Mouse (Mus musculus): ENCODE data around the gene Txndc11. TPM values are rescaled to one million over a fixed set of nuclear protein-coding genes. Genes with fewer than 3 reads are reported as not detected.
A peak's percentile ranks its signal among the peaks of the same experiment; 100 is the strongest.
"Not testable (repeated sequence)": the region's sequence is repeated elsewhere in the genome, so short reads cannot be mapped to it uniquely, and the experiment has no call there.

Txndc11 gene
- polyA plus RNA-seq, 1 experiment from 2014 or later = 40.8 TPM

GRCm38 (mm10) chr16:11143706-11144483 is 9.4 kb upstream of the Txndc11 start:
- peaks cover 81% of the 10 kb centered on the region for H3K36me3 ChIP-seq
- H3K27me3 ChIP-seq (ENCODE audit: insufficient read depth, poor library complexity, severe bottlenecking); H3K9me3 ChIP-seq; H3K4me1 ChIP-seq; H3K4me3 ChIP-seq; DNase-seq (ENCODE audit: low spot score); H3K27ac ChIP-seq: not testable (repeated sequence)
- 18% methylated on average over 56 of the region's 56 CpGs for WGBS

DNA sequence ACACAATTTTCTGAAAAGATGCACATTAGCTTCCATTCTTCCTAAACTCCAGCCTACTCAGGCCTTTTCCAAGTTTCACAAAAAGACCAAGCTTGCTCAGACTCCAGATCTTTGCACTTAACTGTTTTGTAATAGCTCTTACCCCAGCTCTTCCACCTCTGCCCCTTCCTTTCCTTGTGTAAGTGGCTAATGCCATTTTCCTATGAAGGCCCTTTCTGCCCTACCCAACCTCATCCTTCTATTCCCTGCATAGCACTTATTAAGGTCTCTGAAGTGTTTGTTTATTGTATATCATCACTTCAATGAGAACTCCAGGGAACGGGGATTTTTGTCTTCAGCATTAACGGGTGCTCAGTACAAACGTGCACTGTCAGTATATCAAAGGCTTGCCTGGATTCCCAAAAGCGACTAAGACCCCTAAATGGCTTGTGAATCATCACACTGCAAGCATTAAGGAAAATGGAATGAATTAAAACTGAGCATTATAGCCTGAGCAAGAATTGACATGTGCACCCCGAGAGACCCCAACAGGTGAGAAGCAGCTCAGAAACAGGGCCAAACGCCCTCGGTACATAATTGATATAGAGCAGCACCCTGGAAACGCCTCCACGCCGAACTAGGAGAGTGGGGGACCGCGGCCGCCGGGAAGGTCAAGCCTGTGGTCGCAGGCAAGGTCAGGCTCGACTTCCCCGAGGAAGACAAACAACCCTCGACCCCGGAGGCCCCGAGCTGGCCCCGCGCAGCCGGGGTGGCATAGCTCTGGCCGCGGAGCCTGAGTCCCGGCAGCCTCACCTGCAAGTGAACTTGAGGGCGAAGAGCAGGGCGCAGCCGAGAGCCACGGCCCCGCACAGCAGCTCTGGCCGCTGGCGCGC is 738 bp downstream of the Txndc11 start:
- peak; percentile 87 for DNase-seq (ENCODE audit: low spot score)
- peak overlapping the region; percentile 99 for H3K27ac ChIP-seq
- WGBS = under 1% methylated on average over 34 of the region's 34 CpGs
- H3K9me3 ChIP-seq = no peaks in the 10 kb centered on the region
- H3K4me1 ChIP-seq = peaks cover 21% of the 10 kb centered on the region
- H3K36me3 ChIP-seq = peaks cover 20% of the 10 kb centered on the region
- peak overlapping the region; percentile 95 for H3K4me3 ChIP-seq
- H3K27me3 ChIP-seq (ENCODE audit: insufficient read depth, poor library complexity, severe bottlenecking) = no peaks in the 10 kb centered on the region

DNA sequence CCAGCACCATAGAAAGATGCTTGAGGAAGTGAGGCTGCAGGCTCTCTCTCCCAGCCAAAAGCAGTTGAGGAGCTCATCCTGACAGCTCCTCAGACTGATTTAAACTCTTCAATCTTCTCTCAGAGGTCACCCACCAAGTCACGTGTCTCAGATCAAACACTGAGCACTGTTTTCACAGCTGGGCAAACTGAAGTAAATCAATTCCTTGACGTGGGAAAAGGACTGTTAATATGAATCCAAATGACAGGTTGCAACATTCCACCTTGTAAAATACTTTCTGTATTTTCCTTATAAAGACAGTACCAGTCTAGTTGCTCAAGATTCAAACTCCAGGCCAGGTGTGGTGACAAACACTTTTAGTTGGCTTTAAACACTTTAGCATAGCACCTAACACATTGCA is 1.6 kb downstream of the Txndc11 start:
- H3K36me3 ChIP-seq = peaks cover 20% of the 10 kb centered on the region
- H3K4me3 ChIP-seq = peak overlapping the region; percentile 95
- no peaks in the 10 kb centered on the region for H3K27me3 ChIP-seq (ENCODE audit: insufficient read depth, poor library complexity, severe bottlenecking)
- H3K27ac ChIP-seq = no peak overlapping the region
- H3K4me1 ChIP-seq = peaks cover 21% of the 10 kb centered on the region
- H3K9me3 ChIP-seq = no peaks in the 10 kb centered on the region
- no peak for DNase-seq (ENCODE audit: low spot score)
- 17% methylated on average over 2 of the region's 2 CpGs for WGBS

- Histone ChIP-seq H3K4me3 (no peak overlapping the region), H3K36me3 (peaks cover 47% of the 10 kb centered on the region), H3K9me3 (no peaks in the 10 kb centered on the region), H3K4me1 (peaks cover 14% of the 10 kb centered on the region), H3K27me3 (ENCODE audit: insufficient read depth, poor library complexity, severe bottlenecking) (no peaks in the 10 kb centered on the region), H3K27ac (no peak overlapping the region)
- 89% methylated on average over 11 of the region's 11 CpGs for WGBS
- DNase-seq (ENCODE audit: low spot score) = no peak
Observed at GRCm38 (mm10) chr16:11128301-11128700, 6.1 kb downstream of the Txndc11 start.

GRCm38 (mm10) chr16:11125371-11125770 is 9.1 kb downstream of the Txndc11 start:
- DNase-seq (ENCODE audit: low spot score) = no peak
- Histone ChIP-seq H3K4me1 (no peaks in the 10 kb centered on the region), H3K27me3 (ENCODE audit: insufficient read depth, poor library complexity, severe bottlenecking) (no peaks in the 10 kb centered on the region), H3K9me3 (no peaks in the 10 kb centered on the region), H3K36me3 (peaks cover 74% of the 10 kb centered on the region), H3K4me3 (no peak overlapping the region), H3K27ac (no peak overlapping the region)
- 91% methylated on average over 2 of the region's 2 CpGs for WGBS

GRCm38 (mm10) chr16:11124110-11124509 is 10.3 kb downstream of the Txndc11 start:
- Histone ChIP-seq H3K27ac (no peak overlapping the region), H3K4me1 (no peaks in the 10 kb centered on the region), H3K4me3 (no peak overlapping the region), H3K27me3 (ENCODE audit: insufficient read depth, poor library complexity, severe bottlenecking) (no peaks in the 10 kb centered on the region), H3K9me3 (no peaks in the 10 kb centered on the region), H3K36me3 (peaks cover 86% of the 10 kb centered on the region)
- WGBS = 97% methylated on average over 1 of the region's 1 CpGs
- DNase-seq (ENCODE audit: low spot score) = no peak

DNA sequence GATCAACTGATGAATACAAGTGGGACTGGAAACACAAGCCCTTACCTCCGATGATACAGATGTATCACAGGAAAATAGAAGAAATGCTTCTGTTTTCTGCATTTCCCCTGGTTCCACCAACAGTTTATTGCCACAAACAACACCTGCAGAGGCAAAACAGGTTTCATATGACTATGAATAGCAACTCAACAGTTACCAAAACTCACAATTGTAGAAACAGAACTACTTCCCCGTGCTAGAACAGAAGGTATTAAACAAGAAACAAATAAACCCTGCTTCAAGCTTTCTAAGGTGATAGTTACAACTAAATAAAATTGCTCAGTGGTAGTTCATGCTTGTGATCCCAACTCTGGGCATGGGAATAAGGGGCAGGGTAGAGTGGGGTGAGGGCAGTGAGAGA is 11.8 kb downstream of the Txndc11 start:
- WGBS = 92% methylated on average over 2 of the region's 2 CpGs
- H3K4me1 ChIP-seq = no peaks in the 10 kb centered on the region
- H3K27ac ChIP-seq = no peak overlapping the region
- H3K4me3 ChIP-seq = no peak overlapping the region
- H3K9me3 ChIP-seq = no peaks in the 10 kb centered on the region
- H3K27me3 ChIP-seq (ENCODE audit: insufficient read depth, poor library complexity, severe bottlenecking) = no peaks in the 10 kb centered on the region
- no peak for DNase-seq (ENCODE audit: low spot score)
- H3K36me3 ChIP-seq = peaks cover 80% of the 10 kb centered on the region

- no peaks in the 10 kb centered on the region for H3K9me3 ChIP-seq
- WGBS = 78% methylated on average over 4 of the region's 4 CpGs
- H3K27me3 ChIP-seq (ENCODE audit: insufficient read depth, poor library complexity, severe bottlenecking) = no peaks in the 10 kb centered on the region
- H3K4me3 ChIP-seq = no peak overlapping the region
- DNase-seq (ENCODE audit: low spot score) = no peak
- H3K4me1 ChIP-seq = no peaks in the 10 kb centered on the region
- no peak overlapping the region for H3K27ac ChIP-seq
- H3K36me3 ChIP-seq = peaks cover 51% of the 10 kb centered on the region
Observed at GRCm38 (mm10) chr16:11109198-11109740, 25.2 kb downstream of the Txndc11 start.

GRCm38 (mm10) chr16:11104905-11105304 is 29.5 kb downstream of the Txndc11 start:
- H3K27me3 ChIP-seq (ENCODE audit: insufficient read depth, poor library complexity, severe bottlenecking) = no peaks in the 10 kb centered on the region
- no peak overlapping the region for H3K27ac ChIP-seq
- peaks cover 56% of the 10 kb centered on the region for H3K36me3 ChIP-seq
- H3K4me1 ChIP-seq = no peaks in the 10 kb centered on the region
- H3K4me3 ChIP-seq = no peak overlapping the region
- no peaks in the 10 kb centered on the region for H3K9me3 ChIP-seq
- no peak for DNase-seq (ENCODE audit: low spot score)
- 89% methylated on average over 1 of the region's 1 CpGs for WGBS

GRCm38 (mm10) chr16:11097301-11097700 is 37.1 kb downstream of the Txndc11 start:
- peaks cover 25% of the 10 kb centered on the region for H3K36me3 ChIP-seq
- 94% methylated on average over 3 of the region's 3 CpGs for WGBS
- H3K9me3 ChIP-seq = no peaks in the 10 kb centered on the region
- H3K27ac ChIP-seq = no peak overlapping the region
- H3K4me3 ChIP-seq = no peak overlapping the region
- H3K27me3 ChIP-seq (ENCODE audit: insufficient read depth, poor library complexity, severe bottlenecking) = no peaks in the 10 kb centered on the region
- peaks cover 15% of the 10 kb centered on the region for H3K4me1 ChIP-seq
- no peak for DNase-seq (ENCODE audit: low spot score)

- DNase-seq (ENCODE audit: low spot score) = no peak
- no peaks in the 10 kb centered on the region for H3K27me3 ChIP-seq (ENCODE audit: insufficient read depth, poor library complexity, severe bottlenecking)
- H3K36me3 ChIP-seq = peaks cover 44% of the 10 kb centered on the region
- no peak overlapping the region for H3K4me3 ChIP-seq
- H3K4me1 ChIP-seq = peaks cover 15% of the 10 kb centered on the region
- H3K27ac ChIP-seq = no peak overlapping the region
- H3K9me3 ChIP-seq = no peaks in the 10 kb centered on the region
- WGBS = 84% methylated on average over 13 of the region's 13 CpGs
Observed at GRCm38 (mm10) chr16:11093717-11094386, 40.6 kb downstream of the Txndc11 start.

DNA sequence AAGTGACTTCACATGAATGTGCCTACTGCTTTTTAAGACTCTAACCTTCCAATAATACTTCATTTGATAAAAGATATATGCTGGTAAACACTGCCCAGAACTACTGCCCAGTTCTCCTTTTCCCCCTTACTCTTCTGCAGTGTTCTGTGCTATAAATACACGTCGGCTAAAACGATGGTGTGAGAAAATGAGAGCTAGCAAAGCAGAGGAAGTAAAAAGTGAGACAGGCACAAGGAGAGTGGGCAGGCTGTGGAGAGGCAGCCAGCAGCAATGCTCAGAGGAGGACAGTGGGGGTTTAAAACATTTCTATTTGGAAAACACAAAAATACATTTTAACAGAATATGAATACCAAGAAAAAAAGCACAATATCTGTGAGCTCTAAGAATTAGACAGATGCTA is 41.9 kb downstream of the Txndc11 start:
- Histone ChIP-seq H3K27ac (peak overlapping the region; percentile 48; the same call in 1 of the 2 replicates), H3K27me3 (ENCODE audit: insufficient read depth, poor library complexity, severe bottlenecking) (no peaks in the 10 kb centered on the region), H3K4me3 (no peak overlapping the region), H3K36me3 (peaks cover 54% of the 10 kb centered on the region), H3K9me3 (no peaks in the 10 kb centered on the region), H3K4me1 (peaks cover 15% of the 10 kb centered on the region)
- WGBS = 28% methylated on average over 3 of the region's 3 CpGs
- no peak for DNase-seq (ENCODE audit: low spot score)
